Mouse (Mus musculus) cortical plate, adult 2 months (tissue): ENCODE results near the gene Olfr993.

Source experiments
- CTCF ChIP-seq: fragments of 200-500 bp; IDR thresholded peaks from 2 replicates; pipeline ENCODE4 v1.5.1; 2011; ENCODE audit warnings: mild to moderate bottlenecking, control low read depth, low read length; ENCODE audit not compliant: insufficient read depth; ENCODE audit errors: extremely low read depth
- POLR2A ChIP-seq: fragments of 200-500 bp; IDR thresholded peaks from 2 replicates; pipeline ENCODE4 v1.6.1; 2011; ENCODE audit warnings: mild to moderate bottlenecking, low read length, control low read depth; ENCODE audit not compliant: insufficient read depth; ENCODE audit errors: extremely low read depth

DNA sequence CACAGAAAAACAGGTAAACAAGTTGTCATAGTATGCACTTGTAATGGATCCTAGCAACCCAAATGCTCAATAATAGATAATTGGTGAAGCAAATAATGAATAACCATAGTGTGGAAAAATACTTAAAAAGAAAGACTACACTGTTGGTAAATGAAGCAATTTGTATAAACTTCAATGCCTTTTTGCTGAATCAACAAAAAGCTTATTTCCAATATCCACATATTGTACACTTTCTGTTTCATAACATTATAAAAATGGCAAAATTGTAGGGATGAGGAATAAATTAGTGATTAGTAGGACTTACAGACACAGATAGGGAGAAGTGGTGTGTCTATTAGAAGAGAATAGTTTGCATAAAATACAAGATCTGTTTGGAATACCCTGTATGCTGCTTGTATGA, 27.9 kb upstream of the Olfr993 start:
- TF ChIP-seq POLR2A (no peak), CTCF (no peak)
